Mouse (Mus musculus) hindbrain, embryonic 15.5 days (tissue): ENCODE measurements around the gene Slc22a29. TPM values are rescaled to one million over a fixed set of nuclear protein-coding genes. Genes with fewer than 3 reads are reported as not detected.

Source experiments
- polyA plus RNA-seq: library from polyadenylated mRNA; unstranded; fragments of >200 nt; fragmentation: Nextera tagmentation; extraction: Ambion mirVana; gene quantifications from 2 replicates; pipeline ENCODE4 v1.2.1, GENCODE M21; 2015

The Slc22a29 gene
- polyA plus RNA-seq, 1 experiment from 2014 or later, result not detected

Other genes with a start within 250 kb of the Slc22a29 start
- not detected in 2 replicates for gene Slc22a28, start 86.9 kb downstream of the Slc22a29 start, polyA plus RNA-seq
- gene Slc22a30, start 186.2 kb upstream of the Slc22a29 start, polyA plus RNA-seq, result not detected in 2 replicates